Comparison of ENCODE assay signal across 21 mouse cellular contexts in the genomic region with DNA sequence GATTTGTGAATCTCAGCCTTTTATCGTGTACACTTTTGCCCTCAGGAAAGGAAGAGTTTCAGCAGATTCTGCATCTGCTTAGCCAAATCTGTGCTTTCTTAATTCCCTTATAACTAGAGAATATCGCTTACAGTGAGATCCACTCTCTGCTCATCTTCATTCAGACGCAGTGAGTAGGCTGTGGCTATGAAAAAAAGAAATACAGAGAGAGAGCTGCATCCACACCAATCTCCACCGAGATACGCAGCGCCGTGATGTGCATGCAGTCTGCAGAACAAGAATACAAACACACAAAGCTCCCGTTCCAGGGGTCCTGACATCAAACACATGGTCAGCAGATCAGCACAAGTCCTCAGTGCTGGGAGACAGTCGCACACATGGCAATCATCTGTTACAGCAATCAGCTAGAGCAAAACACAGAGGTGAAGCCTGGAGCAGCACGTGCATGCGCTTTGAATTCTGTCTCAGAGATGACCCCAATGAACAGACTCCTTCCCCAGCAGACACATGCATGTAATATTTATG.
DNase-seq lines count a peak whose midpoint lies in the region; ATAC-seq lines count a peak whose summit lies in the region.
"Had no signal": no experiment of that assay in that cellular context is flagged by ENCODE, and none has a peak within 500 bp of the region (broad histone marks: within the 10 kb centered on the region; RNA-seq: fewer than 3 reads in every experiment).

No protein-coding gene starts in this region.

- H3K27ac ChIP-seq in neural tube, embryonic 15.5 days (replicated peaks) = no peak overlapping the region
- H3K27ac ChIP-seq in embryonic facial prominence, embryonic 14.5 days (replicated peaks; ENCODE audit: low read depth, low read length) = no peak overlapping the region
- H3K27ac ChIP-seq in forebrain, embryonic 10.5 days = no peak overlapping the region
- H3K27ac ChIP-seq: embryonic facial prominence, embryonic 12.5 days; hindbrain, embryonic 12.5 days; layer of hippocampus, adult 2 months; limb, embryonic 15.5 days had no signal

- no peak for ATAC-seq in neural tube, embryonic 15.5 days (ENCODE audit: low FRiP score)
- no peak for ATAC-seq in embryonic facial prominence, embryonic 14.5 days (ENCODE audit: low read depth)
- ATAC-seq: CD4-positive, CD25-positive, alpha-beta regulatory T cell, adult 4 months; Patski had no signal

- 80% methylated on average over 11 of the region's 11 CpGs for WGBS in neural tube, embryonic 15.5 days
- WGBS in embryonic facial prominence, embryonic 14.5 days = 43% methylated on average over 11 of the region's 11 CpGs
- 81% methylated on average over 11 of the region's 11 CpGs for WGBS in forebrain, embryonic 10.5 days

- H3K36me3 ChIP-seq in neural tube, embryonic 15.5 days = no peaks in the 10 kb centered on the region
- H3K36me3 ChIP-seq in embryonic facial prominence, embryonic 14.5 days (ENCODE audit: control insufficient read depth, insufficient read depth, low read length) = no peaks in the 10 kb centered on the region
- no peaks in the 10 kb centered on the region for H3K36me3 ChIP-seq in forebrain, embryonic 10.5 days (replicated peaks)
- H3K36me3 ChIP-seq: embryonic facial prominence, embryonic 12.5 days; hindbrain, embryonic 12.5 days; limb, embryonic 15.5 days had no signal

- H3K9ac ChIP-seq in neural tube, embryonic 15.5 days (replicated peaks) = no peak overlapping the region
- H3K9ac ChIP-seq in embryonic facial prominence, embryonic 14.5 days (ENCODE audit: low read depth, low read length) = no peak overlapping the region
- H3K9ac ChIP-seq: embryonic facial prominence, embryonic 12.5 days; hindbrain, embryonic 12.5 days; limb, embryonic 15.5 days had no signal

- no peaks in the 10 kb centered on the region for H3K27me3 ChIP-seq in neural tube, embryonic 15.5 days (replicated peaks)
- H3K27me3 ChIP-seq in embryonic facial prominence, embryonic 14.5 days (replicated peaks; ENCODE audit: control insufficient read depth, insufficient read depth, low read length) = no peaks in the 10 kb centered on the region
- H3K27me3 ChIP-seq in forebrain, embryonic 10.5 days (ENCODE audit: poor library complexity, severe bottlenecking) = no peaks in the 10 kb centered on the region
- H3K27me3 ChIP-seq: embryonic facial prominence, embryonic 12.5 days; hindbrain, embryonic 12.5 days; limb, embryonic 15.5 days; megakaryocyte, embryonic 14.5 days; Patski had no signal

- peak; percentile 6 to 10 for DNase-seq in frontal cortex, postnatal 36 days (ENCODE audit: low spot score in 2 of 2)
- no peak for DNase-seq in frontal cortex, postnatal 14 days (ENCODE audit: low spot score in 2 of 2)
- DNase-seq in neural tube, embryonic 10.5 days (ENCODE audit: extremely low spot score, low spot score) = peak; percentile 51
- peak; percentile 35 for DNase-seq in embryonic facial prominence, embryonic 14.5 days (ENCODE audit: low spot score)
- no peak for DNase-seq in kidney, postnatal 25 days
- no peak for DNase-seq in forebrain, embryonic 10.5 days (ENCODE audit: extremely low spot score, low spot score)
- DNase-seq: adrenal gland, postnatal 10 days; cerebellum, adult 11 months; cerebellum, postnatal 10 days; gastrocnemius, postnatal 14 days; kidney, adult 18-20 months; kidney, postnatal 10 days; thymus, postnatal 14 days had no signal

- no peak overlapping the region for H3K4me3 ChIP-seq in neural tube, embryonic 15.5 days (replicated peaks)
- H3K4me3 ChIP-seq in embryonic facial prominence, embryonic 14.5 days (ENCODE audit: low read depth, low read length) = no peak overlapping the region
- H3K4me3 ChIP-seq in forebrain, embryonic 10.5 days = no peak overlapping the region
- H3K4me3 ChIP-seq: embryonic facial prominence, embryonic 12.5 days; hindbrain, embryonic 12.5 days; layer of hippocampus, adult 2 months; limb, embryonic 15.5 days; megakaryocyte, embryonic 14.5 days had no signal

- no peak overlapping the region for H3K4me2 ChIP-seq in neural tube, embryonic 15.5 days
- no peak overlapping the region for H3K4me2 ChIP-seq in embryonic facial prominence, embryonic 14.5 days (ENCODE audit: low read depth, low read length)
- H3K4me2 ChIP-seq: embryonic facial prominence, embryonic 12.5 days; hindbrain, embryonic 12.5 days; limb, embryonic 15.5 days had no signal

- no peaks in the 10 kb centered on the region for H3K4me1 ChIP-seq in neural tube, embryonic 15.5 days
- no peaks in the 10 kb centered on the region for H3K4me1 ChIP-seq in embryonic facial prominence, embryonic 14.5 days (ENCODE audit: control insufficient read depth, insufficient read depth, low read length)
- no peaks in the 10 kb centered on the region for H3K4me1 ChIP-seq in forebrain, embryonic 10.5 days
- H3K4me1 ChIP-seq: embryonic facial prominence, embryonic 12.5 days; hindbrain, embryonic 12.5 days; limb, embryonic 15.5 days had no signal

- H3K9me3 ChIP-seq in neural tube, embryonic 15.5 days (replicated peaks) = no peaks in the 10 kb centered on the region
- no peaks in the 10 kb centered on the region for H3K9me3 ChIP-seq in embryonic facial prominence, embryonic 14.5 days (ENCODE audit: control insufficient read depth, low read length)
- no peaks in the 10 kb centered on the region for H3K9me3 ChIP-seq in forebrain, embryonic 10.5 days
- H3K9me3 ChIP-seq: embryonic facial prominence, embryonic 12.5 days; hindbrain, embryonic 12.5 days; limb, embryonic 15.5 days; megakaryocyte, embryonic 14.5 days had no signal

Comparison
In these comparisons a context has a peak if more than half of its experiments do, and no peak if none do; other contexts are left out.
1. DNase-seq: peak in frontal cortex, postnatal 36 days (2 of 2), neural tube, embryonic 10.5 days (single experiment) and embryonic facial prominence, embryonic 14.5 days (single experiment); none in frontal cortex, postnatal 14 days (0 of 2), kidney, postnatal 25 days (0 of 2) and forebrain, embryonic 10.5 days (single experiment).